Mouse (Mus musculus) kidney, postnatal 10 days (tissue): Measurements from ENCODE around the gene Klk5.
A peak's percentile ranks its signal among the peaks of the same experiment; 100 is the strongest.

ENCODE experiments used
- DNase-seq: peaks from one replicate; pipeline ENCODE4 v3.0.0; 2021; ENCODE audit warnings: mixed read lengths

Klk5 gene

GRCm38 (mm10) chr7:43878281-43878680, 36.5 kb downstream of the Klk5 start:
- DNase-seq = no peak

- no peak for DNase-seq
These were observed 39.1 kb downstream of the Klk5 start, which contains the start of gene Klk4 for GRCm38 (mm10) chr7:43880912-43881311. Klk4 (plus strand) TSS chr7:43881160.

GRCm38 (mm10) chr7:43882346-43882745, 40.6 kb downstream of the Klk5 start:
- DNase-seq = no peak

- DNase-seq = no peak
These were observed 41.0 kb downstream of the Klk5 start for GRCm38 (mm10) chr7:43882811-43883210.

- DNase-seq = peak; percentile 58
These were observed 41.8 kb downstream of the Klk5 start for GRCm38 (mm10) chr7:43883547-43883946.

- DNase-seq = no peak
These were observed 49.6 kb downstream of the Klk5 start for GRCm38 (mm10) chr7:43891365-43891764.

- DNase-seq = no peak
These were observed 50.0 kb downstream of the Klk5 start for GRCm38 (mm10) chr7:43891788-43892187.

- peak; percentile 91 for DNase-seq
These were observed 53.1 kb downstream of the Klk5 start for GRCm38 (mm10) chr7:43894836-43895235.
